Mouse (Mus musculus) ES-E14 (cell line): ENCODE measurements at regions not wholly inside any gene's neighbourhood (a gene's known extent, or its start where the extent isn't known, plus 50 kb on each side); places are given as distances from the start of the nearest gene placed in this dataset.

Source experiments
- HCFC1 ChIP-seq: IDR thresholded peaks from 2 replicates; pipeline ENCODE4 v1.6.1; 2012; ENCODE audit warnings: low read length, inconsistent platforms, borderline replicate concordance; ENCODE audit not compliant: insufficient read depth
- MAFK ChIP-seq: IDR thresholded peaks from 2 replicates; pipeline ENCODE4 v1.6.1; 2014; ENCODE audit warnings: mild to moderate bottlenecking, low read depth, low read length, inconsistent platforms; ENCODE audit not compliant: insufficient read depth

DNA sequence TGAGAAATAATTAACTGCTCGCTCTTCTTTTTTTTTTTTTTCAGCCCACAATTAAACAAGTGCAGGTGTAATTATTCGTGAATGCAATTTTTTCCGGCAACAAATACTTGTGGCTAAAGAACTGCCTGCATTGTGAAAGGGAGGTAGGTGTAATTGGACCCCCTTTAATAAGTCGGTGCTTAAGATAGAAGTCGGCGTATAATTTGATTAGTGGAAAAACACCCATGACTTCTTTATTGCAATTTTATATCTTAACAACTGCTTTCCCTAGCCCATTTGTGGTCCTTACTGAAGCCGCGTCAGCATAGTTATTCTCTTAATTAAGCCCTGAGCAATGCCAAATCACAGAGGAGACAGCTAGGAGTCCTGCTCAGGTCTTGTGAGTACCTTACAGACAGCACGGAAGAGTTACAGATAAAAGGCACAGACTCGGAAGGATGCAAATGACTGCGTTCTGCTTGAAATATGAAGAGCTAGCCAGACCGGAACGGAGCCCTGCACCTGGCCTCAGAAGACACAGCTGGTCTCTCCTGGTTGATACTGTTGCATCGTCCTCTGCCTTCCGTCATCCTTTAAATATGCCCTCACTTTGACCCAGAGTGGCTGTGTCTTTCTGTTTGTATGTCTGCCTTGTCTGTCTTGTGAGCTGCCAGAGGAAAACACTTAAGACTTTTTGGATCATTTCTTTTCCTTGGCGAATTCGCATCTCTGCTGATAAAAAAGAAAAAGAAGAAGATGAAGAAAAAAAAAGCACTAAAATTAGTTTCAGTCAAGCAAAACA is 69.5 kb upstream of the Cpm start:
- TF ChIP-seq HCFC1, result no peak
- TF ChIP-seq MAFK, result no peak
